Mouse (Mus musculus): Measurements from ENCODE around the gene Numa1.
A peak's percentile ranks its signal among the peaks of the same experiment; 100 is the strongest.

- TF ChIP-seq CTCF (conservative IDR thresholded peaks at IDR 0.05; ENCODE audit: insufficient read depth, insufficient read length, low read depth, low read length) = peak; percentile 95
- no peak for TF ChIP-seq POLR2A (IDR thresholded peaks at IDR 0.05; ENCODE audit: low read depth, low read length)
Observed at GRCm38 (mm10) chr7:101918071-101918470, 15.8 kb upstream of the Numa1 start.
